Mouse (Mus musculus) CH12.LX (cell line): ENCODE measurements around the gene A930009A15Rik. TPM values are rescaled to one million over a fixed set of nuclear protein-coding genes. Genes with fewer than 3 reads are reported as not detected.

Experiments used
- DNase-seq: peaks from one replicate; pipeline ENCODE4 v3.0.0-alpha.2; 2013; ENCODE audit errors: extremely low read depth
- H3K27ac ChIP-seq: 2 replicates; pipeline ENCODE4 v1.5.1; 2012; ENCODE audit warnings: low read depth, mild to moderate bottlenecking, control low read depth, moderate library complexity; ENCODE audit not compliant: insufficient read depth
- H3K27me3 ChIP-seq: replicated peaks from 2 replicates; pipeline ENCODE3; 2012; ENCODE audit warnings: inconsistent platforms
- H3K36me3 ChIP-seq, 2 experiments: replicated peaks in 1 of 2; 2 replicates each; pipeline versions ENCODE3 to v1.6.1; 2012; ENCODE audit warnings: inconsistent platforms in 1 of 2, low read length in 1 of 2, mild to moderate bottlenecking in 1 of 2, mixed read lengths in 1 of 2, moderate library complexity in 1 of 2; ENCODE audit not compliant: control insufficient read depth in 1 of 2, insufficient read depth in 1 of 2
- H3K4me1 ChIP-seq, 2 experiments: 2 replicates each; pipeline ENCODE4 v1.6.1; 2012; ENCODE audit warnings: inconsistent platforms in 1 of 2, moderate library complexity in 1 of 2; ENCODE audit not compliant: insufficient read depth in 2 of 2, control insufficient read depth in 1 of 2
- H3K4me2 ChIP-seq: 2 replicates; pipeline ENCODE4 v1.6.1; 2012; ENCODE audit warnings: low read depth, mild to moderate bottlenecking, control low read depth; ENCODE audit not compliant: poor library complexity, insufficient read depth, severe bottlenecking
- H3K4me3 ChIP-seq, 3 experiments: fragments of 150-350 bp in 1 of 3; sonication (generic) in 1 of 3; replicated peaks in 1 of 3; 2 replicates each; pipeline versions ENCODE3 to v1.5.1; 2011 to 2012; ENCODE audit warnings: low read depth in 2 of 3, low read length in 2 of 3, mild to moderate bottlenecking in 2 of 3, moderate library complexity in 2 of 3, control low read depth in 1 of 3, improper control_type of control experiment in 1 of 3, inconsistent platforms in 1 of 3, mixed read lengths in 1 of 3; ENCODE audit not compliant: poor library complexity in 1 of 3
- H3K79me2 ChIP-seq: replicated peaks from 2 replicates; pipeline ENCODE4 v1.6.1; 2012; ENCODE audit warnings: mild to moderate bottlenecking, moderate library complexity; ENCODE audit not compliant: control insufficient read depth, poor library complexity, insufficient read depth, severe bottlenecking; ENCODE audit errors: extremely low read depth
- H3K9ac ChIP-seq: 2 replicates; pipeline ENCODE4 v1.6.1; 2012; ENCODE audit warnings: low read depth, mild to moderate bottlenecking, control low read depth, moderate library complexity; ENCODE audit not compliant: insufficient read depth
- H3K9me3 ChIP-seq: replicated peaks from 2 replicates; pipeline ENCODE3; 2012; ENCODE audit warnings: low read length, inconsistent platforms, mixed read lengths
- E2F4 ChIP-seq: IDR thresholded peaks from 2 replicates; pipeline ENCODE4 v1.6.1; 2011; ENCODE audit warnings: low read depth, low read length, improper control_type of control experiment; ENCODE audit not compliant: insufficient replicate concordance
- ELF1 ChIP-seq: IDR thresholded peaks from 2 replicates; pipeline ENCODE4 v1.6.1; 2014; ENCODE audit warnings: low read depth, mild to moderate bottlenecking, inconsistent platforms, low read length, improper control_type of control experiment
- EP300 ChIP-seq: IDR thresholded peaks from 2 replicates; pipeline ENCODE4 v1.6.1; 2011; ENCODE audit warnings: low read length, improper control_type of control experiment
- ETS1 ChIP-seq: conservative IDR thresholded peaks from 2 replicates; pipeline ENCODE4 v1.6.1; 2012; ENCODE audit warnings: low read depth, mild to moderate bottlenecking, inconsistent platforms, low read length, improper control_type of control experiment, moderate library complexity
- JUN ChIP-seq: IDR thresholded peaks from 2 replicates; pipeline ENCODE4 v1.6.1; 2011; ENCODE audit warnings: low read depth, mild to moderate bottlenecking, low read length, improper control_type of control experiment, moderate library complexity; ENCODE audit not compliant: insufficient read depth
- MAX ChIP-seq: IDR thresholded peaks from 2 replicates; pipeline ENCODE4 v1.6.1; 2011; ENCODE audit warnings: low read length, improper control_type of control experiment
- MEF2A ChIP-seq: IDR thresholded peaks from 2 replicates; pipeline ENCODE4 v1.6.1; 2014; ENCODE audit warnings: low read depth, mild to moderate bottlenecking, inconsistent platforms, low read length, improper control_type of control experiment, borderline replicate concordance
- MXI1 ChIP-seq: IDR thresholded peaks from 2 replicates; pipeline ENCODE4 v1.6.1; 2011; ENCODE audit warnings: mild to moderate bottlenecking, low read depth, low read length, improper control_type of control experiment
- PAX5 ChIP-seq: IDR thresholded peaks from 2 replicates; pipeline ENCODE4 v1.6.1; 2012; ENCODE audit warnings: low read length, inconsistent platforms, mixed read lengths
- SIN3A ChIP-seq: IDR thresholded peaks from 2 replicates; pipeline ENCODE4 v1.6.1; 2012; ENCODE audit warnings: low read length, improper control_type of control experiment, inconsistent platforms
- SMC3 ChIP-seq: IDR thresholded peaks from 2 replicates; pipeline ENCODE4 v1.6.1; 2011; ENCODE audit warnings: low read depth, low read length, improper control_type of control experiment
- TBP ChIP-seq: conservative IDR thresholded peaks from 2 replicates; pipeline ENCODE4 v1.6.1; 2011; ENCODE audit warnings: low read depth, low read length, improper control_type of control experiment
- TCF12 ChIP-seq: IDR thresholded peaks from 2 replicates; pipeline ENCODE4 v1.6.1; 2014; ENCODE audit warnings: low read depth, mild to moderate bottlenecking, inconsistent platforms, low read length, improper control_type of control experiment
- UBTF ChIP-seq: IDR thresholded peaks from 2 replicates; pipeline ENCODE4 v1.6.1; 2012; ENCODE audit warnings: low read depth, mild to moderate bottlenecking, inconsistent platforms, low read length, improper control_type of control experiment, moderate library complexity
- USF1 ChIP-seq: IDR thresholded peaks from 2 replicates; pipeline ENCODE4 v1.6.1; 2014; ENCODE audit warnings: low read depth, mild to moderate bottlenecking, inconsistent platforms, low read length, improper control_type of control experiment
- USF2 ChIP-seq: conservative IDR thresholded peaks from 2 replicates; pipeline ENCODE4 v1.6.1; 2011; ENCODE audit warnings: low read depth, low read length, improper control_type of control experiment
- ZC3H11A ChIP-seq: IDR thresholded peaks from 2 replicates; pipeline ENCODE4 v1.6.1; 2012; ENCODE audit warnings: low read depth, mild to moderate bottlenecking, inconsistent platforms, low read length, improper control_type of control experiment
- ZKSCAN1 ChIP-seq: IDR thresholded peaks from 2 replicates; pipeline ENCODE4 v1.6.1; 2012; ENCODE audit warnings: low read depth, inconsistent platforms, low read length, improper control_type of control experiment, borderline replicate concordance
- ZMIZ1 ChIP-seq: IDR thresholded peaks from 2 replicates; pipeline ENCODE4 v1.6.1; 2012; ENCODE audit warnings: low read depth, mild to moderate bottlenecking, inconsistent platforms, low read length, improper control_type of control experiment
- dilution Hi-C: fragments of 300-500 bp; cut with MboI; formaldehyde crosslinking; loops from 2 replicates; pipeline ENCODE4 v1.14.3; 2020; ENCODE audit warnings: low sequenced_read_pairs; ENCODE audit not compliant: extremely low pct_unique_long_range_greater_than_20kb, extremely low pct_ligation_motif_present
- in situ Hi-C: fragments of 300-500 bp; cut with MboI; formaldehyde crosslinking; loops from 3 replicates; pipeline ENCODE4 v1.14.3; 2019; ENCODE audit warnings: low sequenced_read_pairs, low pct_ligation_motif_present, low pct_unique_long_range_greater_than_20kb, mixed read lengths
- polyA plus RNA-seq: library from polyadenylated mRNA; unstranded; fragments of >175 nt; gene quantifications from 2 replicates; pipeline ENCODE4 v1.2.1, GENCODE M21; 2012; ENCODE audit warnings: low read depth; ENCODE audit not compliant: insufficient read length
- total RNA-seq, 2 experiments: library from RNA; depleted of rRNA; stranded (reverse); fragments of 300-350 nt in 1 of 2; fragments of >200 nt in 1 of 2; gene quantifications; 2 replicates each; pipeline ENCODE4 v1.2.3; 2012 to 2014

A930009A15Rik gene
- total and polyA plus RNA-seq, 3 experiments, result not detected

DNA sequence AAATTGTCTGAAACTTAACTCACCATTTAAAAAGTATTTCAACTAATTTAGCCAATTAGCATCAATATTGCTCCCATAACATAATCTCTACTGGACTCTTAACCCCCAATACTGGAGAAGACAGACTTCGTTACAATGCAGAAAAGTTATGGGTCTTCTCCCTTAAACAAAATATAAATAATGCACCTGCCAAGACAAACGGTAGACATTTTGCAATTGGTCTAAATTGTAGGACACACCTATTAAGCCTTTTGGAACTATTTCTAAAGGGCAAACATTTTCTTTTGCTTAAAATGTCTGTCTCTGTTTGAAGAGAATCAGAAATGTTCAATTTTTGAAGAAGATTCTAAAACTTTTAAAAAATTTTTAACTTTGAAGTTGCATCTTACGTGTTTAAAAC is 13.3 kb downstream of the A930009A15Rik start:
- TF ChIP-seq MAX (no peak), E2F4 (no peak), EP300 (no peak), TCF12 (no peak), UBTF (no peak), SMC3 (no peak), ELF1 (no peak), PAX5 (no peak), ZMIZ1 (no peak), MEF2A (no peak), ZC3H11A (no peak), SIN3A (no peak), USF1 (no peak), USF2 (no peak), ETS1 (no peak), TBP (no peak)
- Histone ChIP-seq H3K9ac (no peak overlapping the region), H3K79me2 (no peaks in the 10 kb centered on the region), H3K9me3 (no peaks in the 10 kb centered on the region), H3K27ac (no peak overlapping the region), H3K4me2 (no peak overlapping the region), H3K27me3 (no peaks in the 10 kb centered on the region), H3K4me1 (peaks cover 0 to 12% of the 10 kb centered on the region in 2 experiments; a peak in 2 of 4 replicates), H3K4me3 (no peak overlapping the region), H3K36me3 (no peaks in the 10 kb centered on the region)
- in situ Hi-C loops (no loop called here), dilution Hi-C loops (no loop called here)
- no peak for DNase-seq

DNA sequence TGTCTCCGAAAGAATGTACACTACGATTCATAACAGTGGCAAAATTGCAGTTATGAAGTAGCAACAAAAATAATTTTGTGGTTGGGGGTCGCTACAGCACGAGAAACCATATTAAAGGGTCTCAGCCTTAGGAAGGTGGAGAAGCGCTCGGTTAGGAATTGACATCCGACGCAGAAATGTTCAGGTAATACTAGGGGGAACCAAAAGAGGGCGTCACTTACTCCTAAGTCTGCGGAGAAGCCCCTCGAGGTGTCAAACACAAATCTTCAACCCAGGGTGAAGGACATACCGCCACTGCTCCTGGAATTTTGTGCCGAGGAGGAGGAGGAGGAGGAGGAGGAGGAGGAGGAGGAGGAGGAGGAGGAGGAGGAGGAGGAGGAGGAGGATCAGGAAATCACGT is 14.9 kb downstream of the A930009A15Rik start:
- H3K27me3 ChIP-seq, result no peaks in the 10 kb centered on the region
- dilution Hi-C loops (no loop called here), in situ Hi-C loops (no loop called here)
- TF ChIP-seq ZKSCAN1 (no peak), ELF1 (no peak), USF1 (no peak), USF2 (no peak), JUN (no peak), MXI1 (no peak)
- no peaks in the 10 kb centered on the region for H3K9me3 ChIP-seq
- H3K36me3 ChIP-seq, result no peaks in the 10 kb centered on the region
- H3K4me3 ChIP-seq, result no peak overlapping the region
- no peaks in the 10 kb centered on the region for H3K79me2 ChIP-seq
- no peak overlapping the region for H3K4me2 ChIP-seq
- peaks cover 0 to 12% of the 10 kb centered on the region in 2 experiments; a peak in 2 of 4 replicates for H3K4me1 ChIP-seq
- no peak overlapping the region for H3K9ac ChIP-seq
- no peak for DNase-seq
- H3K27ac ChIP-seq, result no peak overlapping the region
